Comparison of ENCODE assay signal across 16 mouse cellular contexts in the genomic region with DNA sequence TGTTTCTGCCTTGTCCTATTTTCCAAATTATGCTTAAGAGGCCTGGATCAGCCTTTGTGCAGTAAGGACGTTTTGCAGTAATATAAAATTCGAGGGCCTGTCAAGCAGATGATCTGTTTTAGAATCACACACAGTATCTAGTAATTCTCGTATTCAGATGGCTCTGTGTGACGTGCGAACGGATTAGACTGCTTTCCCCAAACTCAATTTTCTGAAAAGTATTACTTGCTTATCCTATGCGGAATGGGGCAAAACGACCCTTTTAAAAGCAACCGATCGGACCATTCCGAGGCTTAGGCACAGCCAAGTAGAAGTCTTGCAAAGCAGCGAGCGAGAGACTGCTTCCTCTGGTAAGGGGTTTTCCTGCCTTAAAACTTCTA.
DNase-seq lines count a peak whose midpoint lies in the region; ATAC-seq and TF ChIP-seq lines count a peak whose summit lies in the region.
"Had no signal": no experiment of that assay in that cellular context is flagged by ENCODE, and none has a peak within 500 bp of the region (broad histone marks: within the 10 kb centered on the region; RNA-seq: fewer than 3 reads in every experiment).

No protein-coding gene starts in this region.

- no peaks in the 10 kb centered on the region for H3K9me3 ChIP-seq in lung, embryonic 14.5 days (ENCODE audit: low read depth, low read length)
- no peaks in the 10 kb centered on the region for H3K9me3 ChIP-seq in forebrain, embryonic 14.5 days (replicated peaks; ENCODE audit: control insufficient read depth, low read length)
- no peaks in the 10 kb centered on the region for H3K9me3 ChIP-seq in limb, embryonic 10.5 days (replicated peaks)
- H3K9me3 ChIP-seq in midbrain, embryonic 16.5 days (replicated peaks; ENCODE audit: control insufficient read depth, low read length, poor library complexity, severe bottlenecking): no peaks in the 10 kb centered on the region
- H3K9me3 ChIP-seq in kidney, embryonic 15.5 days (replicated peaks): no peaks in the 10 kb centered on the region
- H3K9me3 ChIP-seq: heart, embryonic 12.5 days; intestine, embryonic 15.5 days; limb, embryonic 12.5 days; megakaryocyte, embryonic 14.5 days had no signal

- no peaks in the 10 kb centered on the region for H3K4me1 ChIP-seq in lung, embryonic 14.5 days (ENCODE audit: insufficient read depth)
- peaks cover 4% of the 10 kb centered on the region; the same call in 1 of the 2 replicates for H3K4me1 ChIP-seq in forebrain, embryonic 14.5 days (ENCODE audit: control insufficient read depth, insufficient read depth, low read length)
- H3K4me1 ChIP-seq in limb, embryonic 10.5 days: peaks cover 17% of the 10 kb centered on the region
- H3K4me1 ChIP-seq in midbrain, embryonic 16.5 days (ENCODE audit: control insufficient read depth, insufficient read depth, low read length): peaks cover 10% of the 10 kb centered on the region
- 0 out of 2 replicates have a peak, but pooled peaks cover 3% of the 10 kb centered on the region for H3K4me1 ChIP-seq in kidney, embryonic 15.5 days
- H3K4me1 ChIP-seq: heart, embryonic 12.5 days; intestine, embryonic 15.5 days; megakaryocyte, embryonic 14.5 days had no signal

- ATAC-seq in lung, embryonic 14.5 days (ENCODE audit: insufficient read depth): no peak
- peak; percentile 10; the same call in 1 of the 2 replicates for ATAC-seq in forebrain, embryonic 14.5 days
- ATAC-seq in midbrain, embryonic 16.5 days: peak; percentile 38; the same call in 1 of the 2 replicates
- ATAC-seq in kidney, embryonic 15.5 days (replicated peaks; ENCODE audit: low FRiP score): no peak
- ATAC-seq: intestine, embryonic 15.5 days; lung, postnatal 0 days had no signal

- peak; percentile 6 for DNase-seq in lung, embryonic 14.5 days
- no peak for DNase-seq in lung, postnatal 10 days
- no peak for DNase-seq in forebrain, embryonic 14.5 days (ENCODE audit: low spot score)
- DNase-seq in limb, embryonic 10.5 days (ENCODE audit: low spot score): no peak
- DNase-seq in yolk sac, embryonic 10.5 days (ENCODE audit: low spot score): no peak
- DNase-seq: adrenal gland, postnatal 36 days; cerebellum, adult 9-11 months; heart, postnatal 36 days had no signal

- H3K4me3 ChIP-seq in lung, embryonic 14.5 days (ENCODE audit: low read depth, low read length): no peak overlapping the region
- H3K4me3 ChIP-seq in forebrain, embryonic 14.5 days (ENCODE audit: low read depth, low read length): no peak overlapping the region
- H3K4me3 ChIP-seq in limb, embryonic 10.5 days: no peak overlapping the region
- H3K4me3 ChIP-seq in midbrain, embryonic 16.5 days (ENCODE audit: low read depth, low read length): peak overlapping the region; percentile 8; the same call in 1 of the 2 replicates
- no peak overlapping the region for H3K4me3 ChIP-seq in kidney, embryonic 15.5 days (replicated peaks)
- H3K4me3 ChIP-seq: heart, embryonic 12.5 days; intestine, embryonic 15.5 days; limb, embryonic 12.5 days; megakaryocyte, embryonic 14.5 days had no signal

- H3K36me3 ChIP-seq in lung, embryonic 14.5 days (ENCODE audit: insufficient read depth): no peaks in the 10 kb centered on the region
- no peaks in the 10 kb centered on the region for H3K36me3 ChIP-seq in forebrain, embryonic 14.5 days (ENCODE audit: control insufficient read depth, insufficient read depth, low read length)
- H3K36me3 ChIP-seq in limb, embryonic 10.5 days: no peaks in the 10 kb centered on the region
- no peaks in the 10 kb centered on the region for H3K36me3 ChIP-seq in midbrain, embryonic 16.5 days (ENCODE audit: control insufficient read depth, insufficient read depth, low read length)
- no peaks in the 10 kb centered on the region for H3K36me3 ChIP-seq in kidney, embryonic 15.5 days
- H3K36me3 ChIP-seq: heart, embryonic 12.5 days; intestine, embryonic 15.5 days; limb, embryonic 12.5 days had no signal

- TF ChIP-seq CTCF in lung, embryonic 14.5 days (IDR thresholded peaks at IDR 0.05; ENCODE audit: low read depth): no peak

- H3K27ac ChIP-seq in lung, embryonic 14.5 days (ENCODE audit: low read depth): no peak overlapping the region
- H3K27ac ChIP-seq in forebrain, embryonic 14.5 days (ENCODE audit: low read depth, low read length): peak overlapping the region; percentile 52; the same call in 1 of the 2 replicates
- peak overlapping the region; percentile 3; the same call in 1 of the 2 replicates for H3K27ac ChIP-seq in limb, embryonic 10.5 days
- no peak overlapping the region for H3K27ac ChIP-seq in midbrain, embryonic 16.5 days (ENCODE audit: low read length)
- H3K27ac ChIP-seq in kidney, embryonic 15.5 days: no peak overlapping the region
- H3K27ac ChIP-seq: intestine, embryonic 15.5 days; limb, embryonic 12.5 days; liver, embryonic 14.5 days had no signal

- 57% methylated on average over 13 of the region's 13 CpGs for WGBS in lung, embryonic 14.5 days
- WGBS in forebrain, embryonic 14.5 days: 57% methylated on average over 13 of the region's 13 CpGs
- 79% methylated on average over 13 of the region's 13 CpGs for WGBS in limb, embryonic 10.5 days
- WGBS in midbrain, embryonic 16.5 days: 36% methylated on average over 13 of the region's 13 CpGs
- WGBS in kidney, embryonic 15.5 days: 77% methylated on average over 13 of the region's 13 CpGs

- H3K4me2 ChIP-seq in lung, embryonic 14.5 days: 0 out of 2 replicates have a peak overlapping the region, but pooled peaks have one; percentile 4
- H3K4me2 ChIP-seq in forebrain, embryonic 14.5 days (ENCODE audit: low read length): peak overlapping the region; percentile 25; the same call in 1 of the 2 replicates
- H3K4me2 ChIP-seq in midbrain, embryonic 16.5 days (ENCODE audit: low read length): peak overlapping the region; percentile 45
- H3K4me2 ChIP-seq in kidney, embryonic 15.5 days: no peak overlapping the region
- H3K4me2 ChIP-seq: intestine, embryonic 15.5 days; limb, embryonic 12.5 days had no signal

- H3K9ac ChIP-seq in lung, embryonic 14.5 days: no peak overlapping the region
- peak overlapping the region; percentile 13; the same call in 1 of the 2 replicates for H3K9ac ChIP-seq in forebrain, embryonic 14.5 days (ENCODE audit: low read length)
- H3K9ac ChIP-seq in midbrain, embryonic 16.5 days (ENCODE audit: low read depth, low read length): 0 out of 2 replicates have a peak overlapping the region, but pooled peaks have one; percentile 4
- H3K9ac ChIP-seq in kidney, embryonic 15.5 days: no peak overlapping the region
- H3K9ac ChIP-seq: heart, embryonic 12.5 days; intestine, embryonic 15.5 days; limb, embryonic 12.5 days; liver, embryonic 14.5 days had no signal

- no peaks in the 10 kb centered on the region for H3K27me3 ChIP-seq in lung, embryonic 14.5 days (ENCODE audit: insufficient read depth, low read length)
- no peaks in the 10 kb centered on the region for H3K27me3 ChIP-seq in forebrain, embryonic 14.5 days (replicated peaks; ENCODE audit: control insufficient read depth, insufficient read depth, low read length)
- no peaks in the 10 kb centered on the region for H3K27me3 ChIP-seq in limb, embryonic 10.5 days (ENCODE audit: low read depth, poor library complexity, severe bottlenecking)
- H3K27me3 ChIP-seq in midbrain, embryonic 16.5 days (ENCODE audit: control insufficient read depth, insufficient read depth, low read depth, low read length): no peaks in the 10 kb centered on the region
- no peaks in the 10 kb centered on the region for H3K27me3 ChIP-seq in kidney, embryonic 15.5 days
- H3K27me3 ChIP-seq: heart, embryonic 12.5 days; intestine, embryonic 15.5 days; limb, embryonic 12.5 days; megakaryocyte, embryonic 14.5 days had no signal

Comparison
In these comparisons a context has a peak if more than half of its experiments do, and no peak if none do; other contexts are left out.
1. ATAC-seq: peak in forebrain, embryonic 14.5 days (single experiment) and midbrain, embryonic 16.5 days (single experiment); none in lung, embryonic 14.5 days (single experiment) and kidney, embryonic 15.5 days (single experiment).
2. H3K27ac ChIP-seq: peak in forebrain, embryonic 14.5 days (single experiment) and limb, embryonic 10.5 days (single experiment); none in lung, embryonic 14.5 days (single experiment), midbrain, embryonic 16.5 days (single experiment) and kidney, embryonic 15.5 days (single experiment).
3. H3K9ac ChIP-seq: peak in forebrain, embryonic 14.5 days (single experiment) and midbrain, embryonic 16.5 days (single experiment); none in lung, embryonic 14.5 days (single experiment) and kidney, embryonic 15.5 days (single experiment).